Comparison of ENCODE assay signal across 21 mouse cellular contexts in the genomic region with DNA sequence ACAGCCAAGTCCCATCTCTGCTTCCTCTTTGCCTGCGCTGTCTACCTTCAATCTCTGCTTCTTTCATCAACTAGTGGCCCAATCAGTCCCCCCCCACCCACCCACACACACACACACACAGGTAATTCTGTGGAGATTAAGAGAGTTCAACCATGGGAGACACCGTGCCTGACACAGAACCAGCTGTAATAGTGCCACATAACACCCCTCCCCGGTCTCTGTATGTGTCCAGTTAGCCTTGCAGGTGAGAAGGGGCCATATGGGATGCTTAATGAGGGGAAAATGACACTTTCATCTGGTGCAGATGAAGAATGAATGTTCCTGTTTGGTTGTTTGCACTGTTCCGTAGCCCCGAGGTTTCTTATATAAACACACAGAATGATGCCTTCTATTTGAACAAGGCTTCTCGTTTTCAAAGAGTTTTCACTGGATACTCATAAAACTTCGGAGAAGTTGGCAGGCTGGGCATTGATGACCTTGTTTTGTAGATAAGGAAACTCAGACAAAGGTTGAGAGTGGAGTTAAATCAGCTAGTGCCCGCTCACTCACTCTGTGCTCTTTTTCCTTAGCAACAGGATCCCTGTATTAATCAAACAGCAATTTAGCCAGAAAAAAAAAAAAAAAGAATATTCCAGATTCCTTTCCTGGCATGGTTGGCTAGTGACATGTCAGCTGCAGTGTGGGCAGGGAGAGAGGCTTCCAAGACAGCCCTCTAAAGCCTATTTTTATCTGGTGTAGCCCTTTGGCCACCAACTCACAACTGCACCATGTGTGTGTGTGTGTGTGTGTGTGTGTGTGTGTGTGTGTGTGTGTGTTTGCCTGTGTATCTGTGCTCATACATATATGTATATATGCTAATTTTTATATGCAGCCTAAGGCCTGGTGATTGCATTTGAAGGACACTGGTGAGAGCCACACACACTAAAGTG. TPM values are rescaled to one million over a fixed set of nuclear protein-coding genes. Genes with fewer than 3 reads are reported as not detected.
A peak's percentile ranks its signal among the peaks of the same experiment; 100 is the strongest.
DNase-seq lines count a peak whose midpoint lies in the region; ATAC-seq and TF ChIP-seq lines count a peak whose summit lies in the region.
"Had no signal": no experiment of that assay in that cellular context is flagged by ENCODE, and none has a peak within 500 bp of the region (broad histone marks: within the 10 kb centered on the region; RNA-seq: fewer than 3 reads in every experiment).

No protein-coding gene starts in this region.

- TF ChIP-seq POLR2A in testis, adult 2 months (IDR thresholded peaks at IDR 0.05; ENCODE audit: control insufficient read depth, low read depth, low read length) = no peak

- H3K36me3 ChIP-seq in testis, adult 2 months (ENCODE audit: control insufficient read depth, insufficient read depth, low read length) = no peaks in the 10 kb centered on the region
- H3K36me3 ChIP-seq in intestine, embryonic 16.5 days (ENCODE audit: control insufficient read depth, insufficient read depth, low read length) = no peaks in the 10 kb centered on the region
- H3K36me3 ChIP-seq in hindbrain, embryonic 16.5 days (ENCODE audit: control insufficient read depth, insufficient read depth, low read length) = no peaks in the 10 kb centered on the region
- H3K36me3 ChIP-seq: heart, embryonic 15.5 days; hindbrain, embryonic 13.5 days had no signal

- H3K9ac ChIP-seq in intestine, embryonic 16.5 days (ENCODE audit: low read depth, low read length) = no peak overlapping the region
- no peak overlapping the region for H3K9ac ChIP-seq in hindbrain, embryonic 16.5 days (ENCODE audit: low read depth, low read length)
- H3K9ac ChIP-seq: heart, embryonic 15.5 days; hindbrain, embryonic 13.5 days; liver, embryonic 14.5 days had no signal

- 37% methylated on average over 8 of the region's 8 CpGs for WGBS in intestine, embryonic 16.5 days
- WGBS in hindbrain, embryonic 16.5 days = 74% methylated on average over 8 of the region's 8 CpGs

- intact Hi-C loops in heart, postnatal 10 days (cut with DNase I) = no loop called here

- no peak overlapping the region for H3K4me3 ChIP-seq in testis, adult 2 months (ENCODE audit: control insufficient read depth, low read depth, low read length)
- no peak overlapping the region for H3K4me3 ChIP-seq in intestine, embryonic 16.5 days (ENCODE audit: low read length)
- no peak overlapping the region for H3K4me3 ChIP-seq in hindbrain, embryonic 16.5 days (ENCODE audit: low read length)
- H3K4me3 ChIP-seq: gastrocnemius, adult 2 months; heart, adult 2 months; heart, embryonic 15.5 days; hindbrain, embryonic 13.5 days; megakaryocyte, embryonic 14.5 days had no signal

- H3K4me2 ChIP-seq in intestine, embryonic 16.5 days (ENCODE audit: low read depth, low read length) = no peak overlapping the region
- no peak overlapping the region for H3K4me2 ChIP-seq in hindbrain, embryonic 16.5 days (ENCODE audit: low read length)
- H3K4me2 ChIP-seq: heart, embryonic 15.5 days; hindbrain, embryonic 13.5 days had no signal

- TF ChIP-seq CTCF in testis, adult 2 months (IDR thresholded peaks at IDR 0.05; ENCODE audit: control insufficient read depth, insufficient read depth, insufficient replicate concordance, low read depth, low read length) = no peak

- no peaks in the 10 kb centered on the region for H3K9me3 ChIP-seq in intestine, embryonic 16.5 days (ENCODE audit: control insufficient read depth, low read length)
- H3K9me3 ChIP-seq in hindbrain, embryonic 16.5 days (ENCODE audit: control insufficient read depth, low read length) = no peaks in the 10 kb centered on the region
- H3K9me3 ChIP-seq: heart, embryonic 15.5 days; hindbrain, embryonic 13.5 days had no signal

- H3K27ac ChIP-seq in testis, adult 2 months (ENCODE audit: control insufficient read depth, insufficient read depth, low read depth, low read length) = 0 out of 2 replicates have a peak overlapping the region, but pooled peaks have one; percentile 25
- H3K27ac ChIP-seq in intestine, embryonic 16.5 days (ENCODE audit: low read length) = no peak overlapping the region
- H3K27ac ChIP-seq in hindbrain, embryonic 16.5 days (ENCODE audit: low read depth, low read length) = no peak overlapping the region
- H3K27ac ChIP-seq: gastrocnemius, adult 2 months; heart, adult 2 months; hindbrain, embryonic 13.5 days; liver, embryonic 14.5 days had no signal

- H3K27me3 ChIP-seq in testis, adult 2 months (ENCODE audit: control insufficient read depth, insufficient read depth, low read length) = no peaks in the 10 kb centered on the region
- no peaks in the 10 kb centered on the region for H3K27me3 ChIP-seq in intestine, embryonic 16.5 days (replicated peaks; ENCODE audit: control insufficient read depth, insufficient read depth, low read length)
- H3K27me3 ChIP-seq in hindbrain, embryonic 16.5 days (replicated peaks; ENCODE audit: control insufficient read depth, insufficient read depth, low read length) = no peaks in the 10 kb centered on the region
- H3K27me3 ChIP-seq: heart, embryonic 15.5 days; hindbrain, embryonic 13.5 days; megakaryocyte, embryonic 14.5 days had no signal

- ATAC-seq in intestine, embryonic 16.5 days = peak; percentile 79
- ATAC-seq in hindbrain, embryonic 16.5 days = no peak
- ATAC-seq in megakaryocyte progenitor cell, adult 5-6 weeks (replicated peaks; ENCODE audit: poor library complexity) = no peak
- ATAC-seq: activated CD4-positive, CD25-positive, alpha-beta regulatory T cell, adult 4 months had no signal

- peak; percentile 82 for DNase-seq in heart, adult 11 months
- no peak for DNase-seq in heart, postnatal 10 days
- no peak for DNase-seq in testis, postnatal 10 days (ENCODE audit: low spot score)
- no peak for DNase-seq in cerebellum, adult 18-20 months
- DNase-seq: cerebellum, adult 9-11 months; gastrocnemius, adult 2 months; heart, adult 2 months; kidney, adult 18-20 months; kidney, postnatal 4 days; left cerebral cortex, postnatal 4 days; right cerebral cortex, postnatal 14 days; thymus, adult 2 months had no signal

- H3K4me1 ChIP-seq in testis, adult 2 months (ENCODE audit: control insufficient read depth, insufficient read depth, low read length) = no peaks in the 10 kb centered on the region
- no peaks in the 10 kb centered on the region for H3K4me1 ChIP-seq in intestine, embryonic 16.5 days (ENCODE audit: control insufficient read depth, insufficient read depth, low read length)
- peaks cover 4% of the 10 kb centered on the region; the same call in 1 of the 2 replicates for H3K4me1 ChIP-seq in hindbrain, embryonic 16.5 days (ENCODE audit: control insufficient read depth, insufficient read depth, low read depth, low read length)

RNA-seq across cellular contexts. Expression of a gene that starts 47.7 kb away (rescaled TPM):
- 10 to 100 TPM; 95.3 to 98.2 TPM for total RNA-seq in heart, postnatal 10 days (2021)
- 4.8 and 5.2 TPM in 2 replicates for polyA plus RNA-seq in testis, adult 2 months (2012; rRNA removed)
- polyA plus RNA-seq in intestine, embryonic 16.5 days (2015; fragmentation: Nextera tagmentation; extraction: Ambion mirVana) = 22.6 and 28.0 TPM in 2 replicates
- 21.1 and 25.5 TPM in 2 replicates for polyA plus RNA-seq in hindbrain, embryonic 16.5 days (2015; fragmentation: Nextera tagmentation; extraction: Ambion mirVana)
- total RNA-seq in megakaryocyte progenitor cell, adult 5-6 weeks (2015) = 41.8 and 50.9 TPM in 2 replicates
- 34.7 and 45.8 TPM in 2 replicates for total RNA-seq in megakaryocyte progenitor cell, adult 5-6 weeks (2017)
